Mouse (Mus musculus): ENCODE results near the gene Srsf2. TPM values are rescaled to one million over a fixed set of nuclear protein-coding genes. Genes with fewer than 3 reads are reported as not detected.

The Srsf2 gene
- polyA plus RNA-seq, 1 experiment: 214 TPM

DNA sequence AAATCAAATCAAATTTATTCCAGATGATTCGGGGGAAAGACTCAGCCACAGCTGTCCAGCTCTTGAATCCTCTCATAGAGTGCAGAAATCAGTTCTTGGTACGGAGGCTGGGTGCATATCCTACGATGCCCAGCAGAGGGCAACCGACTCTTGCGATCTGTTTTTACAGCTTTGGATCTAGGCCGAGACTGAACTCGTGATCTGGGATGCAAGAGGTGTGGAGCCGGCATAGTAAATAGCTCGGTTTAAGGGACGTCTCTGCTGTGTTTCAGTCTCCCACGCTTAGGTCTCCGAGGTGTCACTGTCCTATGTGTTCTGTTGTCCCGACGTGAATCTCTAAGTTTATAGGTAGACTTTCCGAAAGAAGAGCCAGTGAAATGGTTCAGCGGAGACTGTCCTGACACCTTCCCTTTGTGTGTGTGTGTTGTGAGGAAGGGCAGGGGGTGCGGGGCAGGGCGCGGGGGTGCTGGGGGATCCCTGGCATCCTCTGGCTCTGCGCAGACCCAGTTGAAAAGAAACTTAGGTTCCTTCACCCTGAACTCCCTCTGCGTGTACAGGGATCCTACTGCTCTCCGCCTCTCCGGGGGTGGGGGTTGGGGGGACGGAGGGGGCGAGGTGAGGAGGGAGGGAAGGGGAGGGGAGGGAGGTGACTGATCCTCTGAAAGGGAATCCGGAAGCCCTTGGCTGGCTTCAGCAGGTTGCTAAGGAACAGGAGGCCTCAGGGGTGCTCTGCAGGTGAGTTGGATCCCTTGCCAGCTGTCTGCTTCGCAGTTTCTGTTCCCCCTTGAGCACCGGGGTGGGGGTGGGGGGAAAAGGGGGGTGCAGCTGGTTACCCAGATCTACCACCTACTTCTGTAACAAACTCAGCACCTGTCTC is 32.6 kb upstream of the Srsf2 start:
- Histone ChIP-seq H3K4me3 (ENCODE audit: insufficient read depth, low read depth, low read length) (peak overlapping the region; percentile 46), H3K27me3 (replicated peaks; ENCODE audit: control insufficient read depth, insufficient read depth, low read length) (no peaks in the 10 kb centered on the region), H3K36me3 (ENCODE audit: control insufficient read depth, insufficient read depth, low read length) (no peaks in the 10 kb centered on the region), H3K4me1 (ENCODE audit: control insufficient read depth, insufficient read depth, low read length) (no peaks in the 10 kb centered on the region), H3K27ac (ENCODE audit: insufficient read depth, low read depth, low read length) (no peak overlapping the region)
- TF ChIP-seq POLR2A (IDR thresholded peaks at IDR 0.05; ENCODE audit: low read depth, low read length): no peak
- TF ChIP-seq CTCF (conservative IDR thresholded peaks at IDR 0.05; ENCODE audit: insufficient read depth, insufficient read length, low read depth, low read length): peak; percentile 92
- WGBS: 4% methylated on average over 28 of the region's 28 CpGs
- peak; percentile 89 for DNase-seq

DNA sequence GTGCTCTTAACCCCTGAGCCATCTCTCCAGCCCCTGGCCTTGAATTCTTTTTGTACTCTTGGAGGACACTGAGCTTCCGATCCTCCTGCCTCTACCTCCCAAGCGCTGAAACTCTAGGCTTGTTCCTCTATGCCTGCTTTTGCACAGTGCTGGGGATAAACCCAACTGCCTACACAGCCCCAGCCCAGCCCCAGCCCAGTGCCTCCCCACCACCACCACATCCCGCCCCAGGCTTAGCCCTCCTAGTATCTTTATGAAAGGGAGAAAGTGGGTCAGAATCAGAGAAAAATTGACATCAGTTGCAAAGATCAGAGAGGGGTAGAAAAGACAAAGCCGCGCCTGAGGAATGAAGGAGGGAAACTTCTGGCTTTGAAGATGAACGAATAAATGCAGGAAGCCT is 31.2 kb upstream of the Srsf2 start:
- no peak for TF ChIP-seq CTCF (conservative IDR thresholded peaks at IDR 0.05; ENCODE audit: insufficient read depth, insufficient read length, low read depth, low read length)
- TF ChIP-seq POLR2A (IDR thresholded peaks at IDR 0.05; ENCODE audit: low read depth, low read length): no peak
- H3K36me3 ChIP-seq (ENCODE audit: control insufficient read depth, insufficient read depth, low read length): no peaks in the 10 kb centered on the region
- no peak overlapping the region for H3K27ac ChIP-seq (ENCODE audit: insufficient read depth, low read depth, low read length)
- 90% methylated on average over 6 of the region's 6 CpGs for WGBS
- H3K27me3 ChIP-seq (replicated peaks; ENCODE audit: control insufficient read depth, insufficient read depth, low read length): no peaks in the 10 kb centered on the region
- DNase-seq: no peak
- no peaks in the 10 kb centered on the region for H3K4me1 ChIP-seq (ENCODE audit: control insufficient read depth, insufficient read depth, low read length)
- H3K4me3 ChIP-seq (ENCODE audit: insufficient read depth, low read depth, low read length): no peak overlapping the region

DNA sequence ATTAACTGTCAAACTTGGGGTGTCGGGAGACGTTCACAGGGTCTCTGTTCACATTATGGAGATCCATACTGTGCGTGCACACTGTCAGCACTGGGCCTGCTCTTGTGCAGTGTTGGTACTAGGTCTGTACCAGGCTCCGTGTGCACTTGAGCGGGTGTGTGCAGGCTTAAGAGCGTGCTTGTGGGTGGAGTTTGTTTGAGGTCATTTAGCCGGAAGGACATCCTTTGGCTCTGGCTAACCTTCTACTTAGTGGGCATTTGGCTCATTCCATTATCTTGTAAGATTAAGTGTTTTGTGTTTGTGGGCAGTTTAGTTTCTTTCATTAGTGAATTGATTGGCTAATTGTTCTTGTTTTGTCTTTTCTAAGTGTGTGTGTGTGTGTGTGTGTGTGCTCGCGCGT is 29.6 kb upstream of the Srsf2 start:
- DNase-seq: no peak
- TF ChIP-seq POLR2A (IDR thresholded peaks at IDR 0.05; ENCODE audit: low read depth, low read length) (no peak), CTCF (conservative IDR thresholded peaks at IDR 0.05; ENCODE audit: insufficient read depth, insufficient read length, low read depth, low read length) (no peak)
- Histone ChIP-seq H3K4me1 (ENCODE audit: control insufficient read depth, insufficient read depth, low read length) (no peaks in the 10 kb centered on the region), H3K4me3 (ENCODE audit: insufficient read depth, low read depth, low read length) (no peak overlapping the region), H3K27me3 (replicated peaks; ENCODE audit: control insufficient read depth, insufficient read depth, low read length) (no peaks in the 10 kb centered on the region), H3K36me3 (ENCODE audit: control insufficient read depth, insufficient read depth, low read length) (no peaks in the 10 kb centered on the region), H3K27ac (ENCODE audit: insufficient read depth, low read depth, low read length) (no peak overlapping the region)
- 87% methylated on average over 10 of the region's 10 CpGs for WGBS

DNA sequence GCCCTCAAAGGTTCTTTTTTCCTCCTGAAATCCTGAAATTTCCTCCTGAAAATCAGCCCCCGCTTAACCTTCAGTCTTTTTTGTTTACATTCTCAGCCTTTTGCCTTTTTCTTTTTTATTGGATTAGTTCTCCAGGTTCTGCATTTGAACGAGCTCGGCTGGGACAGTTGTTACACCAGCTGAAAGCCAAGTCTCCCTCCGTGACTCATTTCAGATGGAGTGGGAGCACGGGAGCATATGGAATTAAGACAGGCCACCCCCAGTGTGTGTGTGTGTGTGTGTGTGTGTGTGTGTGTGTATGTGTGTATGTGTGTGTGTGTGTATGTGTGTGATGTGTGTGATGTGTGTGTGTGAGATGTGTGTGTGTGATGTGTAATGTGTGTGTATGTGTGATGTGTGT is 28.5 kb upstream of the Srsf2 start:
- Histone ChIP-seq H3K4me3 (ENCODE audit: insufficient read depth, low read depth, low read length) (no peak overlapping the region), H3K4me1 (ENCODE audit: control insufficient read depth, insufficient read depth, low read length) (no peaks in the 10 kb centered on the region), H3K36me3 (ENCODE audit: control insufficient read depth, insufficient read depth, low read length) (no peaks in the 10 kb centered on the region), H3K27me3 (replicated peaks; ENCODE audit: control insufficient read depth, insufficient read depth, low read length) (no peaks in the 10 kb centered on the region), H3K27ac (ENCODE audit: insufficient read depth, low read depth, low read length) (no peak overlapping the region)
- whole genome bisulfite sequencing: 79% methylated on average over 5 of the region's 5 CpGs
- TF ChIP-seq POLR2A (IDR thresholded peaks at IDR 0.05; ENCODE audit: low read depth, low read length): no peak
- no peak for TF ChIP-seq CTCF (conservative IDR thresholded peaks at IDR 0.05; ENCODE audit: insufficient read depth, insufficient read length, low read depth, low read length)
- DNase-seq: no peak

DNA sequence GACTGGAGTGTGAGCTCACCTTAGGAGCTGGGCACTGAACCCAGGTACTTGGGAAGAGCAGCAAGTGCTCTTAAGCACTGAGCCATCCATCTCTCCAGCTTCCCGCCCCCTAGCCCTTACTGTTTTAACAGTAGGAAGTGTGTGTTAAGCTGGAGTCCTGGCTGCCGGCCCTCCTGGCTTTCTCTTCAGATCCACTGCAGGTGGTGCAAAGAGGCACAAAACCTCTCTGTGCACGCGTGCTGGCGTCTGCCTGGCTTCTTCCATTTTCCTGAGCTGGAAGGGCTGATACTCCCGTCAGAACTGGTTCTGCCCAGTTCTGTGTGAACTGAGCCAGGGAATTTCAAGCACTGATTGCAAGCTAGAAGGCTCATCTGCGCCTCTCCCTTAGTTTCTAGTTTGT is 27.9 kb upstream of the Srsf2 start:
- no peaks in the 10 kb centered on the region for H3K27me3 ChIP-seq (replicated peaks; ENCODE audit: control insufficient read depth, insufficient read depth, low read length)
- no peak overlapping the region for H3K27ac ChIP-seq (ENCODE audit: insufficient read depth, low read depth, low read length)
- 66% methylated on average over 7 of the region's 7 CpGs for WGBS
- DNase-seq: no peak
- H3K4me1 ChIP-seq (ENCODE audit: control insufficient read depth, insufficient read depth, low read length): no peaks in the 10 kb centered on the region
- TF ChIP-seq CTCF (conservative IDR thresholded peaks at IDR 0.05; ENCODE audit: insufficient read depth, insufficient read length, low read depth, low read length) (no peak), POLR2A (IDR thresholded peaks at IDR 0.05; ENCODE audit: low read depth, low read length) (no peak)
- H3K4me3 ChIP-seq (ENCODE audit: insufficient read depth, low read depth, low read length): no peak overlapping the region
- H3K36me3 ChIP-seq (ENCODE audit: control insufficient read depth, insufficient read depth, low read length): no peaks in the 10 kb centered on the region

DNA sequence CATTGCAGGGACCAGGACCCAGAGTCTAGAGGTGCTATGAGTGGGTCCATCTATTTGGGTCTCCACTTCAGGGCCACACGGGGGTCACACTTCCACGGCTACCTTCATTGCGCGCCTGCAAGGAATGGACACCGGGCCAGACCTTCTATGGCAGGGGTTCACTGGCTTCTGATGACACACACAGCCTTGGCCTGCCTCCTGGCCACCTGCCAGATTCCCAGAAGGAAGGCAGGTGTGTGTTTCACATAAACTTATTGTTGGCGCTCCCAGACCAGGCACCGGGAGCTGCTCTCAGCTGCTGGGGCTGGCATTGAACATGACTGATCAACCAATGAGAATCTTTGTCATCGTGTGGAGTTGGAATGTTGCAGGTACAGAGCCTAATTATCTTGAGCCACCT is 25.6 kb upstream of the Srsf2 start:
- no peaks in the 10 kb centered on the region for H3K27me3 ChIP-seq (replicated peaks; ENCODE audit: control insufficient read depth, insufficient read depth, low read length)
- WGBS: 75% methylated on average over 8 of the region's 8 CpGs
- no peak overlapping the region for H3K27ac ChIP-seq (ENCODE audit: insufficient read depth, low read depth, low read length)
- no peaks in the 10 kb centered on the region; the same call in 1 of the 2 replicates for H3K36me3 ChIP-seq (ENCODE audit: control insufficient read depth, insufficient read depth, low read length)
- no peaks in the 10 kb centered on the region for H3K4me1 ChIP-seq (ENCODE audit: control insufficient read depth, insufficient read depth, low read length)
- H3K4me3 ChIP-seq (ENCODE audit: insufficient read depth, low read depth, low read length): no peak overlapping the region
- DNase-seq: no peak
- TF ChIP-seq POLR2A (IDR thresholded peaks at IDR 0.05; ENCODE audit: low read depth, low read length): no peak
- TF ChIP-seq CTCF (conservative IDR thresholded peaks at IDR 0.05; ENCODE audit: insufficient read depth, insufficient read length, low read depth, low read length): no peak

DNA sequence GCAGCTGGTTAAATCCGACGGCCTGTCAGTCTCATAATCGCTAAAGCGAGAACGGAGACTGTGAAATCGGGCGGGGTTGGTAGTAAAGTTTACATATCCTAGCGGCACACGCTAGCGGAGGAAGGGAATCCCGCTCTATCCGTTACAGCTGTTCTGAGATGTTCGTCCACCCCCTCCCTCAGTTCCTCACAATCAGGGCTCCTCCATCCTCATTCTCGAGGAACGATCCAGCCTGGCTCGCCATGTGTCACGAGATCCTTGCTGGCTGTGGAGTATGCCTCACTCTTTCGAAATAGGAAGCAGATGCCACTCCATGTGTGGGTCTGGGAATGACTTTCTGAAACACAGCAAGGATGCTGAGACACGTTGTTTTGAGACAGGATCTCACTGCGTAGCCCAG is 21.1 kb upstream of the Srsf2 start:
- no peak overlapping the region for H3K27ac ChIP-seq (ENCODE audit: insufficient read depth, low read depth, low read length)
- no peaks in the 10 kb centered on the region; the same call in 1 of the 2 replicates for H3K4me1 ChIP-seq (ENCODE audit: control insufficient read depth, insufficient read depth, low read length)
- no peak for TF ChIP-seq CTCF (conservative IDR thresholded peaks at IDR 0.05; ENCODE audit: insufficient read depth, insufficient read length, low read depth, low read length)
- TF ChIP-seq POLR2A (IDR thresholded peaks at IDR 0.05; ENCODE audit: low read depth, low read length): no peak
- H3K4me3 ChIP-seq (ENCODE audit: insufficient read depth, low read depth, low read length): no peak overlapping the region
- no peak for DNase-seq
- WGBS: 89% methylated on average over 20 of the region's 20 CpGs
- H3K27me3 ChIP-seq (replicated peaks; ENCODE audit: control insufficient read depth, insufficient read depth, low read length): no peaks in the 10 kb centered on the region
- peaks cover 2% of the 10 kb centered on the region for H3K36me3 ChIP-seq (ENCODE audit: control insufficient read depth, insufficient read depth, low read length)
